Mouse (Mus musculus) spleen, adult 18-20 months (tissue): ENCODE measurements around the gene Slc25a1.
"Not testable (repeated sequence)": the region's sequence is repeated elsewhere in the genome, so short reads cannot be mapped to it uniquely, and the experiment has no call there.

ENCODE experiments used
- DNase-seq, 2 experiments: peaks; one replicate each; pipeline ENCODE4 v3.0.0; 2022; ENCODE audit warnings: mixed read lengths in 2 of 2

Gene Slc25a1

GRCm38 (mm10) chr16:17928087-17928580, at the start of gene Slc25a1:
Gene Slc25a1, minus strand, starts transcription at chr16:17928219.
- DNase-seq, result peak; percentile 71 to 82

- no peak for DNase-seq
Measured at GRCm38 (mm10) chr16:17971853-17972252, 43.8 kb upstream of the Slc25a1 start.

- no peak for DNase-seq
Measured at GRCm38 (mm10) chr16:17962091-17962490, 34.1 kb upstream of the Slc25a1 start.

- DNase-seq, result not testable (repeated sequence)
Measured at GRCm38 (mm10) chr16:17956052-17956638, 28.1 kb upstream of the Slc25a1 start.

- DNase-seq, result no peak
Measured at GRCm38 (mm10) chr16:17951618-17952017, 23.6 kb upstream of the Slc25a1 start.

- DNase-seq, result no peak
Measured at GRCm38 (mm10) chr16:17950068-17950467, 22.0 kb upstream of the Slc25a1 start.

- no peak for DNase-seq
Measured at GRCm38 (mm10) chr16:17949421-17949877, 21.4 kb upstream of the Slc25a1 start.

- no peak for DNase-seq
Measured at GRCm38 (mm10) chr16:17945081-17945831, 17.2 kb upstream of the Slc25a1 start.

- no peak for DNase-seq
Measured at GRCm38 (mm10) chr16:17943466-17943865, 15.4 kb upstream of the Slc25a1 start.

GRCm38 (mm10) chr16:17939255-17939751, 11.3 kb upstream of the Slc25a1 start:
- no peak for DNase-seq

- peak; percentile 56 to 74 for DNase-seq
Measured at GRCm38 (mm10) chr16:17938821-17939220, 10.8 kb upstream of the Slc25a1 start.

- DNase-seq, result no peak
Measured at GRCm38 (mm10) chr16:17938187-17938586, 10.2 kb upstream of the Slc25a1 start.

- no peak for DNase-seq
Measured at GRCm38 (mm10) chr16:17936776-17937175, 8.8 kb upstream of the Slc25a1 start.

GRCm38 (mm10) chr16:17934445-17934910, 6.5 kb upstream of the Slc25a1 start:
- DNase-seq, result no peak

GRCm38 (mm10) chr16:17933594-17934444, 5.8 kb upstream of the Slc25a1 start:
- no peak for DNase-seq

- no peak for DNase-seq
Measured at GRCm38 (mm10) chr16:17931906-17932460, 4.0 kb upstream of the Slc25a1 start.

- DNase-seq, result no peak
Measured at GRCm38 (mm10) chr16:17929631-17930030, 1.6 kb upstream of the Slc25a1 start.

- DNase-seq, result no peak
Measured at GRCm38 (mm10) chr16:17929211-17929610, 1.2 kb upstream of the Slc25a1 start.

GRCm38 (mm10) chr16:17928627-17929104, 647 bp upstream of the Slc25a1 start:
- DNase-seq, result peak; percentile 62 to 72

GRCm38 (mm10) chr16:17927351-17928082, 502 bp downstream of the Slc25a1 start:
- peak; percentile 39 to 53 for DNase-seq

GRCm38 (mm10) chr16:17922163-17922538, 5.9 kb downstream of the Slc25a1 start:
- no peak for DNase-seq
